ENCODE assay signal across 26 mouse cellular contexts in the genomic region with DNA sequence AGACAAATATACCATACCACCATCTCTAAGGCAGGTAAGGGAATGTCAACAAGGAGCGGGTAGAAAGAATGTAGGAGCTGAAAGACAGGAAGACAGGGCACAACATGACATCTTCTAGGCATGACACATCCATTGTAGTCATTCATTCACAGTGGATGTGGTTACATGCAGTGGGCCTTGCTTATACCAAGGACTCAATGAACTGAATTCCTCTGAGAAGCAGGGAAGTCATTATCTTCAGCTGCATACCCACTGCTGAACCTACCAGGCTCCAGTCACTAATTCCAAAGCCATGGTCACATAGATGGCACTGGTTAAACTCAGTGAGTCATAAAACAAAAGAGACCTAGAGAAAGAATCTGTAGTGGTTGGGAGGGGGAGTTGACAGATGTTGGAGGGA.
"Had no signal": no experiment of that assay in that cellular context is flagged by ENCODE, and none has a peak within 500 bp of the region (broad histone marks: within the 10 kb centered on the region; RNA-seq: fewer than 3 reads in every experiment).

No protein-coding gene starts in this region.

- H3K27ac ChIP-seq: embryonic facial prominence, embryonic 10.5 days; embryonic facial prominence, embryonic 12.5 days; embryonic facial prominence, embryonic 13.5 days; embryonic facial prominence, embryonic 15.5 days; forebrain, embryonic 10.5 days; forebrain, embryonic 12.5 days; forebrain, embryonic 13.5 days; forebrain, embryonic 15.5 days; gastrocnemius, adult 2 months had no signal

- ATAC-seq: forebrain, embryonic 13.5 days; forebrain, embryonic 14.5 days; forebrain, embryonic 15.5 days; forebrain, embryonic 16.5 days; forebrain, postnatal 0 days had no signal

- H3K4me2 ChIP-seq: embryonic facial prominence, embryonic 12.5 days; embryonic facial prominence, embryonic 13.5 days; embryonic facial prominence, embryonic 15.5 days; forebrain, embryonic 12.5 days; forebrain, embryonic 13.5 days; forebrain, embryonic 15.5 days had no signal

- DNase-seq: cerebellum, adult 2 months; cerebellum, adult 8-10 months; cerebellum, adult 9-10 months; cerebellum, adult 9-11 months; cerebellum, postnatal 10 days; cerebellum, postnatal 14 days; cerebellum, postnatal 25 days; cerebellum, postnatal 36 days; embryo, embryonic 11 days; forebrain, postnatal 0 days; gastrocnemius, adult 2 months; gastrocnemius, postnatal 10 days; gastrocnemius, postnatal 25 days; gastrocnemius, postnatal 36 days; heart, adult 18-20 months had no signal

- H3K4me1 ChIP-seq: embryonic facial prominence, embryonic 10.5 days; embryonic facial prominence, embryonic 12.5 days; embryonic facial prominence, embryonic 13.5 days; embryonic facial prominence, embryonic 15.5 days; forebrain, embryonic 10.5 days; forebrain, embryonic 12.5 days; forebrain, embryonic 13.5 days; forebrain, embryonic 15.5 days had no signal

- H3K9ac ChIP-seq: embryonic facial prominence, embryonic 12.5 days; embryonic facial prominence, embryonic 13.5 days; embryonic facial prominence, embryonic 15.5 days; forebrain, embryonic 12.5 days; forebrain, embryonic 13.5 days; forebrain, embryonic 15.5 days; forebrain, postnatal 0 days had no signal

- H3K27me3 ChIP-seq: embryonic facial prominence, embryonic 12.5 days; embryonic facial prominence, embryonic 13.5 days; embryonic facial prominence, embryonic 15.5 days; forebrain, embryonic 12.5 days; forebrain, embryonic 13.5 days; forebrain, embryonic 15.5 days had no signal

- H3K36me3 ChIP-seq: embryonic facial prominence, embryonic 10.5 days; embryonic facial prominence, embryonic 12.5 days; embryonic facial prominence, embryonic 13.5 days; embryonic facial prominence, embryonic 15.5 days; forebrain, embryonic 10.5 days; forebrain, embryonic 12.5 days; forebrain, embryonic 15.5 days had no signal

- H3K9me3 ChIP-seq: embryonic facial prominence, embryonic 10.5 days; embryonic facial prominence, embryonic 12.5 days; embryonic facial prominence, embryonic 13.5 days; embryonic facial prominence, embryonic 15.5 days; forebrain, embryonic 10.5 days; forebrain, embryonic 12.5 days; forebrain, embryonic 13.5 days; forebrain, embryonic 15.5 days had no signal

- H3K4me3 ChIP-seq: embryonic facial prominence, embryonic 10.5 days; embryonic facial prominence, embryonic 12.5 days; embryonic facial prominence, embryonic 13.5 days; embryonic facial prominence, embryonic 15.5 days; erythroblast, embryonic 14.5 days; forebrain, embryonic 10.5 days; forebrain, embryonic 12.5 days; forebrain, embryonic 13.5 days; forebrain, embryonic 15.5 days; gastrocnemius, adult 2 months had no signal
